Mouse (Mus musculus): ENCODE measurements at regions not wholly inside any gene's neighbourhood (a gene's known extent, or its start where the extent isn't known, plus 50 kb on each side); places are given as distances from the start of the nearest gene placed in this dataset.

GRCm38 (mm10) chr10:19185790-19186581, 170.3 kb upstream of the Olig3 start:
- H3K27ac ChIP-seq (replicated peaks), result peak overlapping the region; percentile 73

GRCm38 (mm10) chr10:19184886-19185285, 169.4 kb upstream of the Tnfaip3 start:
- no peak for DNase-seq (ENCODE audit: low spot score)
- Histone ChIP-seq H3K27me3 (replicated peaks; ENCODE audit: low read depth, poor library complexity, severe bottlenecking) (peaks cover 25% of the 10 kb centered on the region), H3K36me3 (replicated peaks) (no peaks in the 10 kb centered on the region), H3K4me1 (peaks cover 9% of the 10 kb centered on the region), H3K4me3 (no peak overlapping the region), H3K9me3 (no peaks in the 10 kb centered on the region), H3K27ac (replicated peaks) (no peak overlapping the region)
- WGBS, result 93% methylated on average over 7 of the region's 7 CpGs

More at GRCm38 (mm10) chr10:19185790-19186581, 170.3 kb upstream of the Olig3 start:
- no peaks in the 10 kb centered on the region for H3K9me3 ChIP-seq
- peaks cover 9% of the 10 kb centered on the region for H3K4me1 ChIP-seq
- H3K27me3 ChIP-seq (replicated peaks; ENCODE audit: low read depth, poor library complexity, severe bottlenecking), result peaks cover 25% of the 10 kb centered on the region
- peak overlapping the region; percentile 51 for H3K4me3 ChIP-seq
- WGBS, result 16% methylated on average over 18 of the region's 18 CpGs
- DNase-seq (ENCODE audit: low spot score), result peak; percentile 51
- H3K36me3 ChIP-seq (replicated peaks), result no peaks in the 10 kb centered on the region

GRCm38 (mm10) chr10:19177895-19178294, 162.4 kb upstream of the Tnfaip3 start:
- no peaks in the 10 kb centered on the region for H3K27me3 ChIP-seq (replicated peaks; ENCODE audit: low read depth, poor library complexity, severe bottlenecking)
- H3K36me3 ChIP-seq (replicated peaks), result no peaks in the 10 kb centered on the region
- H3K4me1 ChIP-seq, result no peaks in the 10 kb centered on the region
- 87% methylated on average over 5 of the region's 5 CpGs for WGBS
- H3K27ac ChIP-seq (replicated peaks), result no peak overlapping the region
- H3K4me3 ChIP-seq, result no peak overlapping the region
- no peak for DNase-seq (ENCODE audit: low spot score)
- peaks cover 5% of the 10 kb centered on the region for H3K9me3 ChIP-seq

- Histone ChIP-seq H3K9me3 (peaks cover 5% of the 10 kb centered on the region), H3K4me1 (no peaks in the 10 kb centered on the region), H3K4me3 (no peak overlapping the region), H3K27ac (replicated peaks) (no peak overlapping the region), H3K27me3 (replicated peaks; ENCODE audit: low read depth, poor library complexity, severe bottlenecking) (no peaks in the 10 kb centered on the region), H3K36me3 (replicated peaks) (no peaks in the 10 kb centered on the region)
- DNase-seq (ENCODE audit: low spot score), result no peak
- WGBS, result 79% methylated on average over 2 of the region's 2 CpGs
These were observed 162.0 kb upstream of the Tnfaip3 start for GRCm38 (mm10) chr10:19177414-19177813.

GRCm38 (mm10) chr10:19176249-19176648, 160.8 kb upstream of the Tnfaip3 start:
- Histone ChIP-seq H3K27ac (replicated peaks) (no peak overlapping the region), H3K9me3 (peaks cover 5% of the 10 kb centered on the region), H3K4me3 (no peak overlapping the region), H3K36me3 (replicated peaks) (no peaks in the 10 kb centered on the region), H3K4me1 (no peaks in the 10 kb centered on the region), H3K27me3 (replicated peaks; ENCODE audit: low read depth, poor library complexity, severe bottlenecking) (no peaks in the 10 kb centered on the region)
- WGBS, result 85% methylated on average over 3 of the region's 3 CpGs
- DNase-seq (ENCODE audit: low spot score), result no peak

- H3K4me1 ChIP-seq, result peaks cover 18% of the 10 kb centered on the region
- no peak for DNase-seq (ENCODE audit: low spot score)
- H3K36me3 ChIP-seq (replicated peaks), result no peaks in the 10 kb centered on the region
- H3K27me3 ChIP-seq (replicated peaks; ENCODE audit: low read depth, poor library complexity, severe bottlenecking), result no peaks in the 10 kb centered on the region
- 76% methylated on average over 3 of the region's 3 CpGs for WGBS
- H3K4me3 ChIP-seq, result no peak overlapping the region
- H3K9me3 ChIP-seq, result peaks cover 5% of the 10 kb centered on the region
- H3K27ac ChIP-seq (replicated peaks), result no peak overlapping the region
These were observed 156.4 kb upstream of the Tnfaip3 start for GRCm38 (mm10) chr10:19171834-19172233.

GRCm38 (mm10) chr10:19170596-19170995, 155.1 kb upstream of the Tnfaip3 start:
- H3K36me3 ChIP-seq (replicated peaks), result no peaks in the 10 kb centered on the region
- no peak overlapping the region for H3K4me3 ChIP-seq
- H3K4me1 ChIP-seq, result peaks cover 18% of the 10 kb centered on the region
- H3K27ac ChIP-seq (replicated peaks), result no peak overlapping the region
- 53% methylated on average over 4 of the region's 4 CpGs for WGBS
- DNase-seq (ENCODE audit: low spot score), result no peak
- H3K27me3 ChIP-seq (replicated peaks; ENCODE audit: low read depth, poor library complexity, severe bottlenecking), result no peaks in the 10 kb centered on the region
- peaks cover 5% of the 10 kb centered on the region for H3K9me3 ChIP-seq

GRCm38 (mm10) chr10:19169272-19169671, 153.8 kb upstream of the Tnfaip3 start:
- Histone ChIP-seq H3K27me3 (replicated peaks; ENCODE audit: low read depth, poor library complexity, severe bottlenecking) (no peaks in the 10 kb centered on the region), H3K4me1 (peaks cover 18% of the 10 kb centered on the region), H3K27ac (replicated peaks) (no peak overlapping the region), H3K4me3 (no peak overlapping the region), H3K9me3 (no peaks in the 10 kb centered on the region), H3K36me3 (replicated peaks) (no peaks in the 10 kb centered on the region)
- WGBS, result 77% methylated on average over 2 of the region's 2 CpGs
- DNase-seq (ENCODE audit: low spot score), result no peak

- no peak overlapping the region for H3K27ac ChIP-seq (replicated peaks)
- peaks cover 18% of the 10 kb centered on the region for H3K4me1 ChIP-seq
- H3K4me3 ChIP-seq, result no peak overlapping the region
- H3K27me3 ChIP-seq (replicated peaks; ENCODE audit: low read depth, poor library complexity, severe bottlenecking), result no peaks in the 10 kb centered on the region
- 85% methylated on average over 5 of the region's 5 CpGs for WGBS
- no peaks in the 10 kb centered on the region for H3K36me3 ChIP-seq (replicated peaks)
- no peak for DNase-seq (ENCODE audit: low spot score)
- no peaks in the 10 kb centered on the region for H3K9me3 ChIP-seq
These were observed 152.9 kb upstream of the Tnfaip3 start for GRCm38 (mm10) chr10:19168362-19168761.

- H3K4me3 ChIP-seq, result peak overlapping the region; percentile 8; the same call in 1 of the 2 replicates
- WGBS, result 32% methylated on average over 8 of the region's 8 CpGs
These were observed 152.3 kb upstream of the Tnfaip3 start for GRCm38 (mm10) chr10:19167641-19168271.

GRCm38 (mm10) chr10:19167101-19167500, 151.6 kb upstream of the Tnfaip3 start:
- H3K9me3 ChIP-seq, result no peaks in the 10 kb centered on the region
- no peaks in the 10 kb centered on the region for H3K27me3 ChIP-seq (replicated peaks; ENCODE audit: low read depth, poor library complexity, severe bottlenecking)
- H3K4me1 ChIP-seq, result peaks cover 18% of the 10 kb centered on the region
- H3K4me3 ChIP-seq, result no peak overlapping the region
- no peak for DNase-seq (ENCODE audit: low spot score)
- 83% methylated on average over 7 of the region's 7 CpGs for WGBS
- H3K27ac ChIP-seq (replicated peaks), result no peak overlapping the region
- H3K36me3 ChIP-seq (replicated peaks), result no peaks in the 10 kb centered on the region

More at GRCm38 (mm10) chr10:19167641-19168271, 152.3 kb upstream of the Tnfaip3 start:
- DNase-seq (ENCODE audit: low spot score), result peak; percentile 50
- Histone ChIP-seq H3K36me3 (replicated peaks) (no peaks in the 10 kb centered on the region), H3K27me3 (replicated peaks; ENCODE audit: low read depth, poor library complexity, severe bottlenecking) (no peaks in the 10 kb centered on the region), H3K4me1 (peaks cover 18% of the 10 kb centered on the region), H3K27ac (replicated peaks) (peak overlapping the region; percentile 54; the same call in 1 of the 2 replicates), H3K9me3 (no peaks in the 10 kb centered on the region)

- WGBS, result 86% methylated on average over 2 of the region's 2 CpGs
- no peak overlapping the region for H3K4me3 ChIP-seq
- no peak for DNase-seq (ENCODE audit: low spot score)
These were observed 146.6 kb upstream of the Tnfaip3 start for GRCm38 (mm10) chr10:19162104-19162503.

GRCm38 (mm10) chr10:19161149-19161548, 145.7 kb upstream of the Tnfaip3 start:
- no peak overlapping the region for H3K4me3 ChIP-seq
- DNase-seq (ENCODE audit: low spot score), result no peak
- no peaks in the 10 kb centered on the region for H3K4me1 ChIP-seq
- no peaks in the 10 kb centered on the region for H3K9me3 ChIP-seq
- H3K36me3 ChIP-seq (replicated peaks), result no peaks in the 10 kb centered on the region
- H3K27me3 ChIP-seq (replicated peaks; ENCODE audit: low read depth, poor library complexity, severe bottlenecking), result no peaks in the 10 kb centered on the region
- H3K27ac ChIP-seq (replicated peaks), result no peak overlapping the region

More at GRCm38 (mm10) chr10:19162104-19162503, 146.6 kb upstream of the Tnfaip3 start:
- H3K27me3 ChIP-seq (replicated peaks; ENCODE audit: low read depth, poor library complexity, severe bottlenecking), result no peaks in the 10 kb centered on the region
- no peak overlapping the region for H3K27ac ChIP-seq (replicated peaks)
- peaks cover under 1% of the 10 kb centered on the region; the same call in 1 of the 2 replicates for H3K4me1 ChIP-seq
- no peaks in the 10 kb centered on the region for H3K9me3 ChIP-seq
- H3K36me3 ChIP-seq (replicated peaks), result no peaks in the 10 kb centered on the region
